Mouse (Mus musculus): Measurements from ENCODE around the gene Ahcyl2. TPM values are rescaled to one million over a fixed set of nuclear protein-coding genes. Genes with fewer than 3 reads are reported as not detected.

Ahcyl2 gene
- polyA plus RNA-seq, 1 experiment from 2014 or later = 54.6 TPM

DNA sequence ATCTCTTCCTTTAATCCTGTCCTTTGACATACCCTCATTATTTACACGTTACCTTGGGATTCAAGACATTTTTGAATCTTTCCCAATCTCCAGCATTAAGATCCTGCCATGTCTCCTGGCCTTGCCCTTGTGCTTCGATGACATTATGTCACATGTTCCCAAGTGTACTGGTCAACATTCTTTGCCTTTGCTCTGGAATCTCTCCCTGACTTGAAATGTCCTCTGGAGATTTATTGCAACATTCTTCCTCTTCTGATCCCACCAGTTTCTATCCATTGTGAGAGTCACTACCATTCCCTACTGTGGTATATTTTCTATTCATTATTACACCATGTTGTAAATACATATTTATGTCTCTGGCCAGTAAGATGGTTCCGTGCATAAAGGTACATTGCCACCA is 53.1 kb downstream of the Ahcyl2 start:
- TF ChIP-seq CTCF (IDR thresholded peaks at IDR 0.05; ENCODE audit: low read depth) = no peak
- no peak for TF ChIP-seq EP300 (optimal IDR thresholded peaks at IDR 0.05)
- Histone ChIP-seq H3K9me3 (ENCODE audit: control insufficient read depth, low read length) (no peaks in the 10 kb centered on the region), H3K4me1 (replicated peaks; ENCODE audit: control insufficient read depth, insufficient read depth) (no peaks in the 10 kb centered on the region), H3K36me3 (ENCODE audit: control insufficient read depth, insufficient read depth, low read length) (no peaks in the 10 kb centered on the region), H3K27ac (replicated peaks) (no peak overlapping the region), H3K27me3 (ENCODE audit: control insufficient read depth, insufficient read depth, low read length) (no peaks in the 10 kb centered on the region), H3K4me2 (replicated peaks; ENCODE audit: low read depth) (no peak overlapping the region), H3K9ac (ENCODE audit: low read length) (no peak overlapping the region), H3K4me3 (ENCODE audit: low read depth, low read length) (no peak overlapping the region)
- 87% methylated on average over 3 of the region's 3 CpGs for WGBS
- DNase-seq (ENCODE audit: low spot score) (no peak), ATAC-seq (ENCODE audit: low FRiP score, low TSS enrichment) (no peak)

DNA sequence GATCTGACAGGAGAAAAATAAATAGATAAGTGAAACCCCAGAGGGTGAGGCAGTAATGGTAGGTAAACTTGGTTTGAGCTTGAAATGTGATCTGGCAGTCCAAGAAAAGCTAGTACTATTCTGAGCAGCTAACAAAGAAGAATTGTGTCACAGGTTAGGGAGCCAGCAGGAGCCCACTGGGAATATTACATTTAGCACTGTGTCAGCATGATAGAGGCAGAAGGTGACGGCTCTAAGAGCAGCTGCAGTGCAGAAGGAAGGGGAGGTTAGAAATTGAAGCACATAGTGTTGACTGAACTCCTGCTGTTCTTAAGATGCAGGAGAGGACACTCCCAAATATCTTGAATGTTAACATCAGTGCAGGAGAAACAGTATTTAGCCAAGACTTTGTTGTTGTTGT is 54.0 kb downstream of the Ahcyl2 start:
- Histone ChIP-seq H3K27ac (replicated peaks) (no peak overlapping the region), H3K36me3 (ENCODE audit: control insufficient read depth, insufficient read depth, low read length) (no peaks in the 10 kb centered on the region), H3K4me1 (replicated peaks; ENCODE audit: control insufficient read depth, insufficient read depth) (no peaks in the 10 kb centered on the region), H3K9ac (ENCODE audit: low read length) (no peak overlapping the region), H3K4me2 (replicated peaks; ENCODE audit: low read depth) (no peak overlapping the region), H3K27me3 (ENCODE audit: control insufficient read depth, insufficient read depth, low read length) (no peaks in the 10 kb centered on the region), H3K9me3 (ENCODE audit: control insufficient read depth, low read length) (no peaks in the 10 kb centered on the region), H3K4me3 (ENCODE audit: low read depth, low read length) (no peak overlapping the region)
- WGBS = 50% methylated on average over 1 of the region's 1 CpGs
- no peak for TF ChIP-seq CTCF (IDR thresholded peaks at IDR 0.05; ENCODE audit: low read depth)
- TF ChIP-seq EP300 (optimal IDR thresholded peaks at IDR 0.05) = no peak
- DNase-seq (ENCODE audit: low spot score) = no peak
- ATAC-seq (ENCODE audit: low FRiP score, low TSS enrichment) = no peak

DNA sequence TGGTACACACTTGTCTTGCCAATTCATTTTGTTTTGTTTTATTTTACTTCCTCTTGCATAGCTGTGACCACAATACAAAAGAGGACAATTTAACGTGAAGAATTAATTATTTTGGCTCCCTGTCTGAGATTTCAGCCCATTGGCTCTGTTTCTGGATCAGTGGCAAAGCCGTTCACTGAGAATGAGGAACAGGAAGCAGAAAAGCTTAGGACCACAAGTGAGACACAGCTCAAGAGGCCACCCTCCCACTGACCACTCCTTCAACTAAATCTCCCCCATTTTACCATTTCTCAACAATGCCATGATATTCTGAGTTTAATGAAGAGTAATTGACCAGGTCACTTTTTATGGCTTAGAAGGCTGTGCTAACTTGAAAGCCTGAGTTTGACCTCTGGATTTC is 57.5 kb downstream of the Ahcyl2 start:
- DNase-seq (ENCODE audit: low spot score) (no peak), ATAC-seq (ENCODE audit: low FRiP score, low TSS enrichment) (no peak)
- WGBS = 38% methylated on average over 2 of the region's 2 CpGs
- Histone ChIP-seq H3K27ac (replicated peaks) (no peak overlapping the region), H3K4me2 (replicated peaks; ENCODE audit: low read depth) (no peak overlapping the region), H3K9me3 (ENCODE audit: control insufficient read depth, low read length) (no peaks in the 10 kb centered on the region), H3K36me3 (ENCODE audit: control insufficient read depth, insufficient read depth, low read length) (no peaks in the 10 kb centered on the region), H3K4me1 (replicated peaks; ENCODE audit: control insufficient read depth, insufficient read depth) (no peaks in the 10 kb centered on the region), H3K9ac (ENCODE audit: low read length) (no peak overlapping the region), H3K27me3 (ENCODE audit: control insufficient read depth, insufficient read depth, low read length) (no peaks in the 10 kb centered on the region), H3K4me3 (ENCODE audit: low read depth, low read length) (no peak overlapping the region)
- TF ChIP-seq CTCF (IDR thresholded peaks at IDR 0.05; ENCODE audit: low read depth) (no peak), EP300 (optimal IDR thresholded peaks at IDR 0.05) (no peak)

DNA sequence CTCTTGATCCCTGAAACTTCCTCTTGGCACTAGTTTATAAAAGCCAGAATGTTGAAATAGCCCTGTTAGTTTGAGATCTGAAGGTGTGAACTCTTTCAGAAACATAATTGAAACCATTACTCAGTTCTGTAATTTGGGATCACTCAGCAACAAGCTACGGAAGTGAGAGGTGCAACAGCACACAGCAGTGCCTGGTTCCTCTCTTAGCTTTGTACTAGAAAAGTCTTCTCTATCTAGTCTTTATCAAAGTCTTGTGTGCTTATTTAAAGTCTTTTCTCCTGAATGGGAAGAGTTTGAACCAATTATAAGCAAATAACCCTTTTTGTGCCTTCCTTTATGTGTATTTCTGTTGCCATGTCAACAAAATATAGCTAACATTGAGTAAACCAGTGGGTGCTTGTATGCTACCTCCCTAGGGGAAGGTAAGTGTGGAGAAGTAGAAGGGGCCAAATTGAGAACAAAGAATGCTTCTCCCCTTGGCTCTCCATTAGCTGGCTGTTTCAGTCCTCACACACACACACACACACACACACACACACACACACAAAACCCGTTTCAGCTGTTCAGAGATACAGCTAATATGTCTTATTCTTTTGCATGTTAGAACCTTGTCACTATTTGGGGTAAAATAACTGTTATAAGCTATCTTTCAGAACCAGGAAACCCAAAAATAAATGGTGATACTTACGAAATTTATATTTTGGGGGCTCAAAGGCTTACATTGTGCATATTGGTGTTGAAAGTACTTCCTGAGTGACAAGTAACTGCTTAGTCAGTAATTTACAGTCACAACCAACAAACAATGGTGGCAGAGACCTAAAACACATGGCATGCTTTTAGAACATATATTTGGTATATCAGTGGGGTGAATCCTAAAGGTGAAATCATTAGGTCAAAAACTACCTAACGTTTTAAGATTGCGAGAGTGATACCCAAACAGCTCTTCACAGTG is 59.8 kb downstream of the Ahcyl2 start:
- WGBS = 66% methylated on average over 5 of the region's 5 CpGs
- H3K4me2 ChIP-seq (replicated peaks; ENCODE audit: low read depth) = no peak overlapping the region

DNA sequence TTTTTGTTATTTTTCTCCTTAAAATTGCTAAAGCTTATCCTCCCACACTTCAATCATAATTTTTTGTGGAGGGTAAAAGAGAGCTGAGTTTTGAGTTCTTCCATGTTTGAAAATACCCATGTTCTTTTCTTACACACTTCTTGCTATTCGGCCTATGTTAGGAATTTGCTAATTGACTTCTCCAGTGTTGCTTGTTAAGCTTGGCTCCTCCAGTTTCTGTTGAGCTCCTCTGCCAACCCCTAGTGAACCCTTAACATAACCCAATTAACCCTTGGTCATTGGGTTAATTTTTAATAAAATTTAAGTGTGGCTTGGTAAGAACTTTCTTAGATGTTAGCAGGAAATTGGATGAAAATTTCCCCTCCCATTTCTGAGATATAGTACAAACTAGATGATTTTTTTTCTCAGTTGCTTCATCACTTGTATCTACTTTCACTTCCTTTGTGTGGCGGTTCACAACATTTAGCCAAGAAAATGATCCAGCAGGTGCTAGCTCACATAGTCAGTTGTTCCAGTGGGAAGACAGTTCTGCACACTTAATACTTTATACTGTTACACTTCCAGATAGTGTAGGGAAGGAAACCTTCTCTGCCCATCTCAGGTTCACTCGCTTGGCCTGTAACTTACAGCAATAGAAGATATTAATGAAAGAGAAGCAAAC is 60.9 kb downstream of the Ahcyl2 start:
- ATAC-seq (ENCODE audit: low FRiP score, low TSS enrichment) = no peak
- H3K27ac ChIP-seq (replicated peaks) = no peak overlapping the region
- WGBS = 75% methylated on average over 3 of the region's 3 CpGs

More for the DNA sequence above, 59.8 kb downstream of the Ahcyl2 start:
- Histone ChIP-seq H3K36me3 (ENCODE audit: control insufficient read depth, insufficient read depth, low read length) (no peaks in the 10 kb centered on the region), H3K4me1 (replicated peaks; ENCODE audit: control insufficient read depth, insufficient read depth) (no peaks in the 10 kb centered on the region), H3K4me3 (ENCODE audit: low read depth, low read length) (no peak overlapping the region), H3K27me3 (ENCODE audit: control insufficient read depth, insufficient read depth, low read length) (no peaks in the 10 kb centered on the region), H3K9ac (ENCODE audit: low read length) (no peak overlapping the region), H3K27ac (replicated peaks) (no peak overlapping the region), H3K9me3 (ENCODE audit: control insufficient read depth, low read length) (no peaks in the 10 kb centered on the region)
- no peak for ATAC-seq (ENCODE audit: low FRiP score, low TSS enrichment)
- TF ChIP-seq EP300 (optimal IDR thresholded peaks at IDR 0.05) (no peak), CTCF (IDR thresholded peaks at IDR 0.05; ENCODE audit: low read depth) (no peak)
- no peak for DNase-seq (ENCODE audit: low spot score)

DNA sequence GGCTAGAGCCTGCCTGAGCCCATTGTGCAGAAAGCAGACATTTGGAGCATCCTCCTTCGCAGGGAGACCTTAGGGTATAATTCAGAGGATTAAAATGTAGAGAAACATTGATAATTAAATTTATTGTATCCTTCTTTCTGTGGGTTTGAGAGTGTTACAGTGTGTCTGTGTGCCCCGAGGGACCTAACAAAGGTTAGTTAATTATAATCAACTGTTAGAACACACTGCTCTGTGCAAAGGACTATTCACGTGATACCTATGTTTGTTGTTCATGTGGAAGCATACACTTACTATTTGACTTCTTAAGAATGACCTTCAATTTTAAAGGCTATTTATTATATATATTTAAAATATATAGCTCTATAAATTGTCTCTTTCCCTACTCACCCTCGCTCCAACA is 64.5 kb downstream of the Ahcyl2 start:
- H3K4me3 ChIP-seq (ENCODE audit: low read depth, low read length) = no peak overlapping the region
- DNase-seq (ENCODE audit: low spot score) (no peak), ATAC-seq (ENCODE audit: low FRiP score, low TSS enrichment) (no peak)
- TF ChIP-seq EP300 (optimal IDR thresholded peaks at IDR 0.05) = no peak
- TF ChIP-seq CTCF (IDR thresholded peaks at IDR 0.05; ENCODE audit: low read depth) = no peak
- no peak overlapping the region for H3K4me2 ChIP-seq (replicated peaks; ENCODE audit: low read depth)
- no peaks in the 10 kb centered on the region for H3K36me3 ChIP-seq (ENCODE audit: control insufficient read depth, insufficient read depth, low read length)
- no peaks in the 10 kb centered on the region for H3K4me1 ChIP-seq (replicated peaks; ENCODE audit: control insufficient read depth, insufficient read depth)
- H3K27ac ChIP-seq (replicated peaks) = no peak overlapping the region
- no peaks in the 10 kb centered on the region for H3K27me3 ChIP-seq (ENCODE audit: control insufficient read depth, insufficient read depth, low read length)
- H3K9ac ChIP-seq (ENCODE audit: low read length) = no peak overlapping the region
- 73% methylated on average over 4 of the region's 4 CpGs for WGBS
- no peaks in the 10 kb centered on the region for H3K9me3 ChIP-seq (ENCODE audit: control insufficient read depth, low read length)

More for the DNA sequence above, 60.9 kb downstream of the Ahcyl2 start:
- no peaks in the 10 kb centered on the region for H3K27me3 ChIP-seq (ENCODE audit: control insufficient read depth, insufficient read depth, low read length)
- no peaks in the 10 kb centered on the region for H3K9me3 ChIP-seq (ENCODE audit: control insufficient read depth, low read length)
- DNase-seq (ENCODE audit: low spot score) = no peak
- no peaks in the 10 kb centered on the region for H3K36me3 ChIP-seq (ENCODE audit: control insufficient read depth, insufficient read depth, low read length)
- H3K4me1 ChIP-seq (replicated peaks; ENCODE audit: control insufficient read depth, insufficient read depth) = no peaks in the 10 kb centered on the region
- TF ChIP-seq EP300 (optimal IDR thresholded peaks at IDR 0.05) (no peak), CTCF (IDR thresholded peaks at IDR 0.05; ENCODE audit: low read depth) (no peak)
- no peak overlapping the region for H3K9ac ChIP-seq (ENCODE audit: low read length)
- H3K4me3 ChIP-seq (ENCODE audit: low read depth, low read length) = no peak overlapping the region
- H3K4me2 ChIP-seq (replicated peaks; ENCODE audit: low read depth) = no peak overlapping the region

Measured in stomach, postnatal 0 days (tissue).